Mouse (Mus musculus) subcutaneous adipose tissue, adult 2 months (tissue): Measurements from ENCODE around the gene Lamc2. TPM values are rescaled to one million over a fixed set of nuclear protein-coding genes. Genes with fewer than 3 reads are reported as not detected.

Experiments
- polyA plus RNA-seq: library from polyadenylated mRNA; depleted of rRNA; stranded (reverse); fragments of >200 nt; gene quantifications from 2 replicates; pipeline ENCODE4 v1.2.3, GENCODE M21; 2012; ENCODE audit warnings: low replicate concordance; rRNA removed

Lamc2 gene
- 2.8 and 18.6 TPM in 2 replicates for polyA plus RNA-seq

GRCm38 (mm10) chr1:153185828-153186803 lies at the start of gene Lamc2:
Lamc2 (minus strand) TSS chr1:153186447.

Other genes starting within 250 kb of the Lamc2 start
- 1.8 and 2.0 TPM in 2 replicates for gene Nmnat2, start 231.5 kb downstream of the Lamc2 start, polyA plus RNA-seq
- 208 and 227 TPM in 2 replicates for gene Lamc1, start 146.3 kb upstream of the Lamc2 start, polyA plus RNA-seq
- gene Shcbp1l, start 238.7 kb upstream of the Lamc2 start, polyA plus RNA-seq: 0.13 TPM in 1 of 2 replicates, not detected in the other